Mouse (Mus musculus) retina, embryonic 14.5 days (tissue): Measurements from ENCODE around the gene Tnfrsf19.

Source experiments
- DNase-seq: peaks from one replicate; pipeline ENCODE4 v3.0.0-alpha.2; 2015; ENCODE audit warnings: low spot score

Gene Tnfrsf19

GRCm38 (mm10) chr14:60964016-60964810 is 82.1 kb downstream of the Tnfrsf19 start:
- DNase-seq: no peak

GRCm38 (mm10) chr14:60957611-60958157 is 88.6 kb downstream of the Tnfrsf19 start:
- DNase-seq: no peak

- no peak for DNase-seq
Observed at GRCm38 (mm10) chr14:60937481-60938039, 108.7 kb downstream of the Tnfrsf19 start.

- no peak for DNase-seq
Observed at GRCm38 (mm10) chr14:60935705-60936104, 110.6 kb downstream of the Tnfrsf19 start.

- no peak for DNase-seq
Observed at GRCm38 (mm10) chr14:60926011-60926410, 120.3 kb downstream of the Tnfrsf19 start.

GRCm38 (mm10) chr14:60916661-60917060 is 129.6 kb downstream of the Tnfrsf19 start:
- DNase-seq: no peak
